Mouse (Mus musculus): Measurements from ENCODE around the gene Brpf1. TPM values are rescaled to one million over a fixed set of nuclear protein-coding genes. Genes with fewer than 3 reads are reported as not detected.

The Brpf1 gene
- polyA plus RNA-seq, 1 experiment, result 6.0 TPM

DNA sequence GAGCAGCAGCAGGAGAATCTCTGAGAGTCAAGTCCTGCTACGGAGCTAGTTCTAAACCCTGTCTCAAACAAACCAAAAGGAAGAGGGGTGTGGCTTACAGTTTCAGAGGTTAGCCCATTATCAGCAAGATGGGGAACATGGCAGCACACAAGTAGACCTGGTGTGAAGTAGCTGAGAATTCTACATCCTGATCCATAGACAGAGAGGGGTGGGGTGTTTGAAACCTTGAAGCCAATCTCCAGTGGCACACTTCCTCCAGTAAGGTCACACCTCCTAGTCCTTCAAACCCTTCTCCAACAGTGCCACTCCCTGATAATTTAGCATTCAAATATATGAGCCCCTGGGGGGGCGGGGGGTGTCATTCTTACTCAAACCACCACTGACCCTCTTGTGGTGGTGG, 10.9 kb upstream of the Brpf1 start:
- H3K9me3 ChIP-seq (ENCODE audit: control insufficient read depth, low read length), result no peaks in the 10 kb centered on the region
- no peaks in the 10 kb centered on the region for H3K36me3 ChIP-seq (ENCODE audit: control insufficient read depth)
- H3K4me3 ChIP-seq (replicated peaks), result no peak overlapping the region
- no peaks in the 10 kb centered on the region for H3K27me3 ChIP-seq (ENCODE audit: control insufficient read depth)
- H3K4me1 ChIP-seq (ENCODE audit: control insufficient read depth), result peaks cover 5% of the 10 kb centered on the region
- TF ChIP-seq GATA1 (IDR thresholded peaks at IDR 0.05; ENCODE audit: low read length) (no peak), TAL1 (IDR thresholded peaks at IDR 0.05; ENCODE audit: low read length) (no peak)

DNA sequence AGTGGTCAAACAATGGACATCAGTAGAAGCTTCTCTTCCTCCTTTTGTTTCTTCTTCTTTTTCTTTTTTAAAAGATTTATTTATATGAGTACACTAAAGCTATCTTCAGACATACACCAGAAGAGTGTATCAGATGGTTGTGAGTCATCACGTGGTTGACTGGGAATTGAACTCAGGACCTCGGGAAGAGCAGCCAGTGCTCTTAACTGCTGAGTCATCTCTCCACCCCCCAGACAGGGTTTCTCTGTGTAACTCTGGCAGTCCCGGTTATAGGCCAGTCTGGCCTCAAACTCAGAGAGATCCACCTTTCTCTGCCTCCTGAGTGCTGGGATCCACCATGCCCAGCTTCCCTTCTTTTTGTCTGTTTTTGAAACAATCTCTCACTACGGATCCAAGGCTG, 10.3 kb upstream of the Brpf1 start:
- peaks cover 5% of the 10 kb centered on the region for H3K4me1 ChIP-seq (ENCODE audit: control insufficient read depth)
- no peak overlapping the region for H3K4me3 ChIP-seq (replicated peaks)
- no peaks in the 10 kb centered on the region for H3K9me3 ChIP-seq (ENCODE audit: control insufficient read depth, low read length)
- no peaks in the 10 kb centered on the region for H3K27me3 ChIP-seq (ENCODE audit: control insufficient read depth)
- no peak for TF ChIP-seq TAL1 (IDR thresholded peaks at IDR 0.05; ENCODE audit: low read length)
- no peak for TF ChIP-seq GATA1 (IDR thresholded peaks at IDR 0.05; ENCODE audit: low read length)
- no peaks in the 10 kb centered on the region for H3K36me3 ChIP-seq (ENCODE audit: control insufficient read depth)

DNA sequence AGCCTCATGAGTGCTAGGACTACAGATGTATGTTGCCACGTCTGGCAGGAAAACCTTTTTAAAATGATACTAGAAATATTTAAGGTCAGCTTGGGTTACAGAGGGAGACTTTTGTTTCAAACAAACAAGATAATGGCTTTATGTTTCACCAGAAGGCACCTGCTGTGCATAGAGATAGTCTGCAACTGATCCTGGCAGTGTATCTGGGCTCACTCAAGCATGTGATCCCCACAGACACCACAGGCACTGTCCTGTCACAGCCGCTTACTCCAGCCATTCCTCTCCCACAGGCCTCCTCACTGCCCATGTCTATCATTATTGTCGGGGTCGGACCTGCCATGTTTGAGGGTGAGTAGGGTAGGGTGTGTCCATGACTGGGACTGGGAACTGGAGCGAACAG, 5.6 kb upstream of the Brpf1 start:
- Histone ChIP-seq H3K9me3 (ENCODE audit: control insufficient read depth, low read length) (no peaks in the 10 kb centered on the region), H3K36me3 (ENCODE audit: control insufficient read depth) (no peaks in the 10 kb centered on the region), H3K27me3 (ENCODE audit: control insufficient read depth) (peaks cover 5% of the 10 kb centered on the region), H3K4me3 (replicated peaks) (no peak overlapping the region), H3K4me1 (ENCODE audit: control insufficient read depth) (peaks cover 11% of the 10 kb centered on the region)
- no peak for TF ChIP-seq TAL1 (IDR thresholded peaks at IDR 0.05; ENCODE audit: low read length)
- TF ChIP-seq GATA1 (IDR thresholded peaks at IDR 0.05; ENCODE audit: low read length), result no peak

DNA sequence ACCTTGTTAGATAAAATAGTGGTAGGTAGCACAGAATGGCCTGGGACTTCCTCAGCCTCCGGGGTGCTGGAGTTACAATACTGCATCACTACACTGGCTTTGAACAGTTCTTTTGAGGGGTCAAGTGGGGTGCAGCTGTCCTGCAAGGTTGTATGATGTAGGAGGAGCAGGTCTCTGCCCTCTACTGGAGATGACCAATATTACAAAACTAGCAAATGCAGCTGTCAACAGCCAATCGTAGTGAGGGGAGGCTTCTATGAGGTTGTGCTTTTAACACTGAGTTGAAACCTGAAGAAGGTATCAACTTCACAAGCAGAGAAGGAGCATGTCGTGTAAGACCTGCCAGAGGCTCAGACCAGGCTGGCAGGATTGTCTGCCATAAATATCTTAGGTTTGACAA, 4.7 kb upstream of the Brpf1 start:
- Histone ChIP-seq H3K9me3 (ENCODE audit: control insufficient read depth, low read length) (no peaks in the 10 kb centered on the region), H3K27me3 (ENCODE audit: control insufficient read depth) (peaks cover 5% of the 10 kb centered on the region), H3K36me3 (ENCODE audit: control insufficient read depth) (no peaks in the 10 kb centered on the region), H3K4me3 (replicated peaks) (no peak overlapping the region), H3K4me1 (ENCODE audit: control insufficient read depth) (peaks cover 9% of the 10 kb centered on the region)
- TF ChIP-seq TAL1 (IDR thresholded peaks at IDR 0.05; ENCODE audit: low read length) (no peak), GATA1 (IDR thresholded peaks at IDR 0.05; ENCODE audit: low read length) (no peak)

DNA sequence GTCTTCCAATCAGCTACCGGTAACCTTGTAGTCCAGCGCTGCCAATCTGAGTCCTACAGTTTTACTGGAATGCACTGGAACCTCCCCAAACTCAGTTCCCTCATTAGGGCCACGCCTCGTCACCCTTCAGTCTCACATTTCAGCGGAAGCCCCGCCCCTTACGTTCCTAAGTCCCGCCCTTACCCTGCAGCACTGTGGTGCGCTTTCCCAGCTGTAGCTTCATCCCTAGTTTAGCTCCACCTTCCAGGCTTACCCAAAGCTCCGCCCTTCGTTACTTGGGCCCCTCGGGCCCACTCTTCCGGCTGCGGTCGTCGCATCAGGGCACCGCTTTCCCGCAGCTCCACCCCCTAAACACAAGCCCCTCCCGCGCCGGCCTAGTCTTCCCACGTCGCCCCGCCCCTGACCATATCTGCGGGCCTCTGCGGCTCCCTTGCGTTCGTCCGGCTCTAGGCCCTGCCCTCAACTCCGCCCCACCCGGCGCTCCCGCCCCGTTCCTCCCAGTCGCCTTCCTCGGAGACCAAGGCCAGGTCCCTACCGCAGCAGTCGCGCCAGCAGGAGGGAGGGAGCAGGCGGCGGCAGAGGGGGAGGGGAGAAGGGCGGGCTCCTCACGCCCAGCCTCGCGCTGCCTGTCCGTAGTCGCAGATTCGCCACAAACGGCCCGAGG, 483 bp upstream of the Brpf1 start:
- peaks cover 39% of the 10 kb centered on the region for H3K4me1 ChIP-seq (ENCODE audit: control insufficient read depth)
- no peaks in the 10 kb centered on the region for H3K9me3 ChIP-seq (ENCODE audit: control insufficient read depth, low read length)
- TF ChIP-seq TAL1 (IDR thresholded peaks at IDR 0.05; ENCODE audit: low read length) (no peak), GATA1 (IDR thresholded peaks at IDR 0.05; ENCODE audit: low read length) (0 out of 2 replicates have a peak, but pooled peaks have one; percentile 20)
- H3K27me3 ChIP-seq (ENCODE audit: control insufficient read depth), result peaks cover 5% of the 10 kb centered on the region
- H3K4me3 ChIP-seq (replicated peaks), result peak overlapping the region; percentile 89
- peaks cover 27% of the 10 kb centered on the region for H3K36me3 ChIP-seq (ENCODE audit: control insufficient read depth)

DNA sequence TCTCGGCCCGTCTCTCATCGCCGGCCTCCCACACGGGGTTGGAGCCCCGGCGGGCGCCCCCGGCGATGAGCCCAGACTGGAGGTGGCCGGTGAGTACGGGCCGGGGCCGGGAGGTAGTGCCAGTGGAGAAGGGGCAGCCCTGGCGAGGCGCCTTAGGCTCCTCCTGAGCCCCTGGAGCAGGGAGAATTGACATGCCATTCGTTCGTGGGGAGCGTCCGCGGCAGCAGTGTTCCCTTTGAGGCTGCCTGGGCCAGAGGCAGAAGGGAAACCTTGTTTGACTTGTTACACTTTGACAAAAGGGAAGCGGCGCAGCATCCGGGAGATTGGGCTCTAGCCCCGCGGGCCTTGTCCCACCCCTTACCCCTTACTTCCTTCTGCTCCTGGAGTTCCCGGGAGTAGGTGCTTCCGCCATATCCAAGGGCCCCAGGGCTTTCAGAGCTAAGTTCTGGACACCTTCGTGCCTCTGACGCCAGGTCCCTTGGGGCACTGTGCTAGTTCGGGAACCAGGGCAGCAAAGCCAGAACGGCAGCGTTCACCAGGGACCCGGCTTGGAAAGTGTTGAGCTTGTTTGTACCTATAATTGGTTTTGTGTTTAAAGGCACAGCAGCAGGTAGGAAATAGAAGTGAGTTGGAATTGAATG, 664 bp downstream of the Brpf1 start:
- peaks cover 38% of the 10 kb centered on the region for H3K36me3 ChIP-seq (ENCODE audit: control insufficient read depth)
- TF ChIP-seq TAL1 (IDR thresholded peaks at IDR 0.05; ENCODE audit: low read length) (no peak), GATA1 (IDR thresholded peaks at IDR 0.05; ENCODE audit: low read length) (no peak)
- no peaks in the 10 kb centered on the region for H3K9me3 ChIP-seq (ENCODE audit: control insufficient read depth, low read length)
- H3K4me1 ChIP-seq (ENCODE audit: control insufficient read depth), result peaks cover 39% of the 10 kb centered on the region
- peak overlapping the region; percentile 89 for H3K4me3 ChIP-seq (replicated peaks)
- peaks cover 5% of the 10 kb centered on the region for H3K27me3 ChIP-seq (ENCODE audit: control insufficient read depth)

DNA sequence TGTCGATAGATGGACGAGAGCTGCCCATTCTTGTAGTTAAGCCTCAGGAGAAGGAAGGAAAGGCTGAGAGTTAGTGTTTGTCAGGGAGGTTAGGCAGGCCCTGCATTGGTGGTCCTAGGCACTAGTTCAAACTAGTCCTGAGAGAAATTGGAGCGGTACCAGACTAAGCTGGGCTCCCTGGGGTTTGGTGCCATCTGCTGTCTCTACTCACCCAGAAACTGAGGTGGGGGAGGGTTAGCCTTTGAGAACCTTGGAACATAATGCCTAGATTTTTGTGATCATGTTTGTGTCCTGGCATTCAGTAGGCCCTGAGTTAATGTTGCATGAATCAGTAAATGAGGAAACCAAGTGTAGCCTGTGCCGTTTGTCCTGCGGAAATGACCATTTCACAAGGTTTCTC, 1.2 kb downstream of the Brpf1 start:
- no peaks in the 10 kb centered on the region for H3K9me3 ChIP-seq (ENCODE audit: control insufficient read depth, low read length)
- H3K4me1 ChIP-seq (ENCODE audit: control insufficient read depth), result peaks cover 39% of the 10 kb centered on the region
- H3K4me3 ChIP-seq (replicated peaks), result peak overlapping the region; percentile 89
- peaks cover 5% of the 10 kb centered on the region for H3K27me3 ChIP-seq (ENCODE audit: control insufficient read depth)
- TF ChIP-seq GATA1 (IDR thresholded peaks at IDR 0.05; ENCODE audit: low read length) (no peak), TAL1 (IDR thresholded peaks at IDR 0.05; ENCODE audit: low read length) (no peak)
- peaks cover 44% of the 10 kb centered on the region for H3K36me3 ChIP-seq (ENCODE audit: control insufficient read depth)

DNA sequence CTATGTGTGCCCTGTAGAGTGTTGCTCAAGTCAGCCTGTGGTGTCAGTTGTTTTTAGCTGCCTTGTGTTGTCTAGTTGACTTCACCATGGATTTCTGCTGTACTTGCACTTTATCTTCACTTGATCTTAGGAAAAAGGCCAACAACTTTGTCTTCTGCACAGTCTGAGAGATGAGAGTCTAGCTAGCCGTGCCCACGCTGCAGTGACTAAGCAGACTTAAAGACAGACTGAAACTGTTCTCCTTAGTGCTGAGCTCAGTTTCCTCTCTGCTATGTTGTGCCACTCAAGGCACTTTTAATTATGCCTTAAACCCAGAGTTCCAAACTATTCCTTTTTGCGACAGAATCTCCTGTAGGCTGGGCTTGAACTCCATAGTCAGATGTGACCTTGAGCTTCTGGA, 9.0 kb downstream of the Brpf1 start:
- H3K27me3 ChIP-seq (ENCODE audit: control insufficient read depth), result no peaks in the 10 kb centered on the region
- no peak overlapping the region for H3K4me3 ChIP-seq (replicated peaks)
- TF ChIP-seq TAL1 (IDR thresholded peaks at IDR 0.05; ENCODE audit: low read length) (no peak), GATA1 (IDR thresholded peaks at IDR 0.05; ENCODE audit: low read length) (no peak)
- H3K4me1 ChIP-seq (ENCODE audit: control insufficient read depth), result no peaks in the 10 kb centered on the region; the same call in 1 of the 2 replicates
- H3K36me3 ChIP-seq (ENCODE audit: control insufficient read depth), result peaks cover 99% of the 10 kb centered on the region
- no peaks in the 10 kb centered on the region for H3K9me3 ChIP-seq (ENCODE audit: control insufficient read depth, low read length)

DNA sequence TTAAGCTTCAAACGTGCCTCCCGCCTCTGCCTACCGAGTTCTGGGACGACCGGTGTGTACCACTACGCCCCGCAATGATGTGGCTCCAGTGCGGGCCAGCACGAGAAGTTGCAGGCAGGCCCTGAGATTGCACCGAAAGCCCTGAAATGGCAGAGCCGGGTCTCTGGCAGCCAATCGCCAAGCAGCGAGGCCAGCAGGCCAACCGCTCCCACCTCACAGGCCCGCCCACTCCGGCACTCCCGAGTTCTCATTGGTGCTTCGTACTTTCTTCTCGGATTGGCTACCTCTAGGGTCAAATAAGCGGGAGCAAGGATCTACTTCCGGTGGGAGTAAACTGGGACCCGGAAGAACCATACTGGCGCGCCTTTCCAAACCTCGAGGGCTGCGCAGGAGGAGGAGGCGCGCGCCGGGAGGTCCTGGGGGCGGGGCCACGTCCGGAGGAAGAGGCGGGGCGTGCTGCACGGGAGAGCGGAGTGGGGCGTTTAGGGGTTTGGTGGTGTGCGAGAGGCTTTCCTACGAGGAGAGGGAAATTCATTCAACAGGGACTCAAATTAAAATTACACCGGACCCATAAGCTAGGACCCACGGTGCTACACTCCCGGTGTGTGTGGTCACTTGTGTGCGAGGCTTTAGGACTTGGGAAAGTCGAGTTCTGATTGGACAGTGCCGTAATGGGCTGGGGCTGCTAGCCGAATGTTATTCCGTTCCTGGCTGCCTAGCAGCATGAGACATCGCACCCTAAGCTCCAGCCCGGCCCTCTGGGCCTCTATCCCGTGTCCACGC, 19.8 kb downstream of the Brpf1 start, which contains the start of gene Ogg1:
Gene Ogg1, plus strand, starts transcription at position 440 of the 783 bp plus-strand sequence.
- no peaks in the 10 kb centered on the region for H3K27me3 ChIP-seq (ENCODE audit: control insufficient read depth)
- no peaks in the 10 kb centered on the region for H3K9me3 ChIP-seq (ENCODE audit: control insufficient read depth, low read length)
- peaks cover 67% of the 10 kb centered on the region for H3K36me3 ChIP-seq (ENCODE audit: control insufficient read depth)
- H3K4me3 ChIP-seq (replicated peaks), result peak within 1 kb of the TSS; percentile 92
- no peak for TF ChIP-seq GATA1 (IDR thresholded peaks at IDR 0.05; ENCODE audit: low read length)
- no peak for TF ChIP-seq TAL1 (IDR thresholded peaks at IDR 0.05; ENCODE audit: low read length)
- peaks cover 34% of the 10 kb centered on the region for H3K4me1 ChIP-seq (ENCODE audit: control insufficient read depth)

Measured in erythroblast, embryonic 14.5 days (primary cell).